Mouse (Mus musculus) embryonic fibroblast, embryonic 13.5 days (primary cell): ENCODE results near the gene Tmsb15b2.

Source experiments
- CTCF ChIP-seq: IDR thresholded peaks from 2 replicates; pipeline ENCODE4 v1.5.1; 2011; ENCODE audit warnings: mild to moderate bottlenecking, control low read depth, low read length, moderate library complexity, borderline replicate concordance; ENCODE audit not compliant: insufficient read depth
- POLR2A ChIP-seq: IDR thresholded peaks from 2 replicates; pipeline ENCODE4 v1.6.1; 2011; ENCODE audit warnings: low read depth, mild to moderate bottlenecking, control low read depth, low read length, moderate library complexity

DNA sequence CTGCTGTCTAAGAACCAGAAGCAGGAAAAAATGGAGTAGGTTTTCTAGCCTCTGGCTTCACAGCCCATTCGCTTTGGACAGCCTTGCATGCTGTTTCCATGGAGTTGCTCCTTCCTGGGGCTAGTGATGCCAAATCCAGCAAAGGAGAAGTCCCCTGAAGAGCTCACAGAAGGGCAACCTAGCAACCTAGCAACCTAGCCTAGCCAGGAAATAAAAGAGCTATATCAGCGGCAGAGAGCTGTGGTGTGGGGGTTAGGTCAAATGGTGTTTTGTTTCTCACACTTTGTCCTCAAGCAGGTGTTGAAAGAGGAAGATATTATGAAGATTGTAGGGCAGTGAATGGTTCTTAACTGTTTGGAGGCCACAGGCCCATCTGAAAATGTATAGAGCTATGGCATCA is 16.0 kb upstream of the Tmsb15b2 start:
- no peak for TF ChIP-seq POLR2A
- no peak for TF ChIP-seq CTCF
